Mouse (Mus musculus): Measurements from ENCODE around the gene Mta2. TPM values are rescaled to one million over a fixed set of nuclear protein-coding genes. Genes with fewer than 3 reads are reported as not detected.

The Mta2 gene
- total and polyA plus RNA-seq, 3 experiments: 116 to 171 (median 167) TPM

DNA sequence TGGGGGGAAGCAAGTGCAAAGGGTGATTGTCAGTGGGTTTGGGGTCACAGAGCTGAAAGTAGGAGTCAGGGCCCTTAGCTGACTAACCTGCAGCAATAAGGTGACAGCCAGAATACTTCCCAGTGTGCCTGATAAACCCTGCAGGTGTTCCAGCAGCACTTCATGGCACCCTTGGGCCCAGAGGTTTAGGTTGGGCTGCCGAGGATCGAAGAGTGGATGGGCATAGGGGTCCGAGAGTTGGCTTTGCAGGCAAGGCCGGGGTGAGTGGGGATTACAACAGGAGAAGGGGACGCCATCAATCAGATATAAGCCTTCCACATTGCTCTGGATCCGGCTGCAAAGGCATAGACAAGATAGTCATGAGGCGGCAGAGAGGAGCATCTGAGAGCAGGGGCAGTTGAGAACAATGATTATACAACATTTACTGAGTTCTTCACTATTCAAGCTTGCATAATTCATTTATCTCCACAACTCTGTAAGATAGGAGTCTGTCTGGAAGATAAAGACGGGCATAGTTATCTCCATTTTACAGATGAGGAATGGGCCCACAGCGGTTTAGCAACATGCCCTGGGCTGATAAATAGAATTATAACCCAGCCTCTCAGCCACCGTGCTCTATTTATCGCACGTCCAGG, 13.7 kb upstream of the Mta2 start (continued):
- TF ChIP-seq POLR2AphosphoS5 (IDR thresholded peaks at IDR 0.05; ENCODE audit: borderline replicate concordance, low read depth, low read length): no peak
- TF ChIP-seq USF1 (IDR thresholded peaks at IDR 0.05; ENCODE audit: low read depth, low read length): 0 out of 2 replicates have a peak, but pooled peaks have one; percentile 25
- peak; percentile 83 for TF ChIP-seq POLR2AphosphoS2 (IDR thresholded peaks at IDR 0.05; ENCODE audit: low read length)
- TF ChIP-seq NELFE (IDR thresholded peaks at IDR 0.05; ENCODE audit: low read depth, low read length): no peak
- TF ChIP-seq ELF1 (IDR thresholded peaks at IDR 0.05; ENCODE audit: low read depth, low read length): peak; percentile 63; the same call in 1 of the 2 replicates
- peak; percentile 88 for TF ChIP-seq MAFK (IDR thresholded peaks at IDR 0.05; ENCODE audit: borderline replicate concordance, low read depth, low read length)
- peak; percentile 65 for TF ChIP-seq HCFC1 (IDR thresholded peaks at IDR 0.05; ENCODE audit: low read depth, low read length)
- no peak for TF ChIP-seq UBTF (IDR thresholded peaks at IDR 0.05; ENCODE audit: borderline replicate concordance, insufficient read depth, low read depth, low read length)
- TF ChIP-seq BHLHE40 (IDR thresholded peaks at IDR 0.05; ENCODE audit: borderline replicate concordance, low read depth, low read length): peak; percentile 80
- TF ChIP-seq RCOR1 (IDR thresholded peaks at IDR 0.05; ENCODE audit: low read depth, low read length): peak; percentile 98
- peak; percentile 99 for TF ChIP-seq GATA1 (IDR thresholded peaks at IDR 0.05; ENCODE audit: low read depth, low read length)
- TF ChIP-seq SMC3 (IDR thresholded peaks at IDR 0.05; ENCODE audit: low read depth, low read length): no peak
- peak; percentile 17; the same call in 1 of the 2 replicates for TF ChIP-seq ZC3H11A (IDR thresholded peaks at IDR 0.05; ENCODE audit: low read depth, low read length)
- TF ChIP-seq CTCF (IDR thresholded peaks at IDR 0.05 in 2 of 3, conservative IDR thresholded peaks at IDR 0.05 in 1 of 3; ENCODE audit: control insufficient read depth in 1 of 3, insufficient read depth in 1 of 3, low read depth in 2 of 3, low read length in 3 of 3, poor library complexity in 1 of 3, severe bottlenecking in 1 of 3): no peak
- TF ChIP-seq EP300 (IDR thresholded peaks at IDR 0.05; ENCODE audit: low read depth in 1 of 2, low read length in 2 of 2): peak; percentile 98
- no peak for TF ChIP-seq JUND (IDR thresholded peaks at IDR 0.05; ENCODE audit: low read depth, low read length)
- TF ChIP-seq MYB (IDR thresholded peaks at IDR 0.05; ENCODE audit: low read depth, low read length): peak; percentile 76

DNA sequence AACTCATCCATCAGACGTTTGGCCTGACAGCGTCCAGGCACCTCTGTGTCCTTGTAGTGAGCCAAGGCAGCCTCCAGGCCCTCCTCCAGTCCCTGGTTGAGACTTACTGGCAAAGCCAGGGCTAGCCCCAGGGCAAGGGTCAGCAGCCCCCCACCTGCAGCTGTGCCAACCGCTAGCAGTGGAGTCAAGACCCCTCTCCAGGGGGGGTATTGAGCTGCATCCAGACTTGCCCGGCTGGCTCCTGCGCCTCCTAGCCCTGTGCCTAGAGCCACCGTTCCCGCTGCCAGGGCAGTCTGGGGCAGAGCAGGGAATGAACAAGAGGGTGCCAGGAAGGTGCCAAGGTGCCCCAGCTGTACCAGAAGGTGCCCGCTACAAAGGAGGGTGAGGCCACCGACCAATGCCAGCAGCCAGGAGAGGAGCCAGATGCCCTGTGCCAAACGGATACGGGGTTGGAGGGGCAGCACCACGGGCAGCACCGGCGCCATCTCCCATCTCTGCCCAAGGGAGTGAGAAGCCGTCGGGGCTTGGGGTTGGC, 12.9 kb upstream of the Mta2 start:
- H3K9ac ChIP-seq (ENCODE audit: control insufficient read depth, low read depth, low read length, poor library complexity, severe bottlenecking): no peak overlapping the region
- peaks cover 18 to 37% of the 10 kb centered on the region in 2 experiments for H3K4me1 ChIP-seq (ENCODE audit: control insufficient read depth in 1 of 2, insufficient read depth in 2 of 2, low read length in 2 of 2)
- H3K9me3 ChIP-seq (replicated peaks; ENCODE audit: insufficient read depth, low read length): no peaks in the 10 kb centered on the region
- peak overlapping the region; percentile 61 for H3K27ac ChIP-seq (ENCODE audit: control insufficient read depth, low read depth, low read length)
- TF ChIP-seq SIN3A (IDR thresholded peaks at IDR 0.05; ENCODE audit: low read length): no peak
- no peak for TF ChIP-seq POLR2AphosphoS2 (IDR thresholded peaks at IDR 0.05; ENCODE audit: low read length)
- no peak for TF ChIP-seq E2F4 (IDR thresholded peaks at IDR 0.05; ENCODE audit: borderline replicate concordance, low read depth, low read length)
- no peak for TF ChIP-seq NRF1 (IDR thresholded peaks at IDR 0.05; ENCODE audit: insufficient read depth, low read depth, low read length, poor library complexity, severe bottlenecking)
- no peak for TF ChIP-seq JUND (IDR thresholded peaks at IDR 0.05; ENCODE audit: low read depth, low read length)
- no peak for TF ChIP-seq TAL1 (IDR thresholded peaks at IDR 0.05; ENCODE audit: low read length)
- no peak for TF ChIP-seq KAT2A (conservative IDR thresholded peaks at IDR 0.05; ENCODE audit: low read depth, low read length)
- TF ChIP-seq CHD1 (IDR thresholded peaks at IDR 0.05; ENCODE audit: low read depth, low read length): no peak
- no peak for TF ChIP-seq TCF12 (IDR thresholded peaks at IDR 0.05; ENCODE audit: low read depth, low read length)
- no peak for TF ChIP-seq GATA1 (IDR thresholded peaks at IDR 0.05; ENCODE audit: low read depth, low read length)
- no peak for TF ChIP-seq HCFC1 (IDR thresholded peaks at IDR 0.05; ENCODE audit: low read depth, low read length)
- TF ChIP-seq RAD21 (IDR thresholded peaks at IDR 0.05; ENCODE audit: low read depth, low read length): no peak
- no peak for TF ChIP-seq BHLHE40 (IDR thresholded peaks at IDR 0.05; ENCODE audit: borderline replicate concordance, low read depth, low read length)
- no peak for TF ChIP-seq ZMIZ1 (IDR thresholded peaks at IDR 0.05; ENCODE audit: low read depth, low read length)
- TF ChIP-seq MAX (IDR thresholded peaks at IDR 0.05; ENCODE audit: low read length): no peak
- no peak for TF ChIP-seq SMC3 (IDR thresholded peaks at IDR 0.05; ENCODE audit: low read depth, low read length)
- TF ChIP-seq MYC (IDR thresholded peaks at IDR 0.05; ENCODE audit: low read depth, low read length): no peak
- no peaks in the 10 kb centered on the region; the same call in none of the 2 replicates for H3K79me2 ChIP-seq (ENCODE audit: control insufficient read depth, insufficient read depth, low read length, poor library complexity)
- no peaks in the 10 kb centered on the region for H3K27me3 ChIP-seq (ENCODE audit: control insufficient read depth in 1 of 2, insufficient read depth in 2 of 2, low read length in 2 of 2)
- peaks cover 0 to 27% of the 10 kb centered on the region in 2 experiments; a peak in 2 of 4 replicates for H3K36me3 ChIP-seq (ENCODE audit: control insufficient read depth in 1 of 2, insufficient read depth in 2 of 2, low read length in 2 of 2)
- DNase-seq (ENCODE audit: low read depth, low spot score): no peak
- peak overlapping the region; percentile 66 to 79; a peak in 3 of 4 replicates for H3K4me3 ChIP-seq (ENCODE audit: control insufficient read depth in 1 of 2, insufficient read depth in 1 of 2, low read depth in 2 of 2, low read length in 2 of 2)
